Mouse (Mus musculus) intestine, postnatal 0 days (tissue): ENCODE measurements at regions not wholly inside any gene's neighbourhood (a gene's known extent, or its start where the extent isn't known, plus 50 kb on each side); places are given as distances from the start of the nearest gene placed in this dataset.

Experiments used
- ATAC-seq: fragments of 200-750 bp; cut with Nextera tagmentation; 2 replicates; pipeline ENCODE4 v1.8.0; 2017; ENCODE audit warnings: mild to moderate bottlenecking, moderate TSS enrichment, moderate library complexity
- H3K27ac ChIP-seq: fragments of 300-500 bp; sonication (generic); 2 replicates; pipeline ENCODE4 v1.5.1; 2014; ENCODE audit warnings: mild to moderate bottlenecking, low read depth, low read length, moderate library complexity
- H3K27me3 ChIP-seq: fragments of 300-500 bp; sonication (generic); replicated peaks from 2 replicates; pipeline ENCODE4 v1.6.1; 2014; ENCODE audit warnings: low read length, mixed read lengths; ENCODE audit not compliant: control insufficient read depth, insufficient read depth
- H3K36me3 ChIP-seq: fragments of 300-500 bp; sonication (generic); 2 replicates; pipeline ENCODE4 v1.6.1; 2014; ENCODE audit warnings: mild to moderate bottlenecking, moderate library complexity; ENCODE audit not compliant: control insufficient read depth, insufficient read depth
- H3K4me1 ChIP-seq: fragments of 300-500 bp; sonication (generic); replicated peaks from 2 replicates; pipeline ENCODE4 v1.6.1; 2014; ENCODE audit warnings: antibody characterized with exemption, low read length, mixed read lengths; ENCODE audit not compliant: control insufficient read depth, insufficient read depth
- H3K4me2 ChIP-seq: fragments of 300-500 bp; sonication (generic); replicated peaks from 2 replicates; pipeline ENCODE4 v1.6.1; 2014; ENCODE audit warnings: low read depth, mild to moderate bottlenecking, moderate library complexity
- H3K4me3 ChIP-seq: fragments of 300-500 bp; sonication (generic); 2 replicates; pipeline ENCODE4 v1.5.1; 2014; ENCODE audit warnings: low read depth, low read length
- H3K9ac ChIP-seq: fragments of 300-500 bp; sonication (generic); 2 replicates; pipeline ENCODE4 v1.6.1; 2014; ENCODE audit warnings: mild to moderate bottlenecking, low read depth, low read length
- H3K9me3 ChIP-seq: fragments of 300-500 bp; sonication (generic); 2 replicates; pipeline ENCODE4 v1.6.1; 2016; ENCODE audit warnings: mixed run types; ENCODE audit not compliant: control insufficient read depth
- CTCF ChIP-seq: sonication (generic); IDR thresholded peaks from 2 replicates; pipeline ENCODE4 v1.5.1; 2016; ENCODE audit warnings: low read depth, mild to moderate bottlenecking, control low read depth, antibody characterized with exemption, moderate library complexity
- WGBS: fragments of 180-500 bp; shearing (Covaris S2); extraction: QIAGEN DNeasy Blood & Tissue Kit; methylation state at CpG from one replicate; pipeline ENCODE4 v1.1.7; 2014; 5-methylcytosine and 5-hydroxymethylcytosine counted together

GRCm38 (mm10) chr19:51102411-51102810 lies 424.0 kb upstream of the Sorcs1 start:
- Histone ChIP-seq H3K4me3 (no peak overlapping the region), H3K4me2 (no peak overlapping the region), H3K9me3 (no peaks in the 10 kb centered on the region), H3K4me1 (no peaks in the 10 kb centered on the region), H3K27ac (no peak overlapping the region), H3K36me3 (no peaks in the 10 kb centered on the region), H3K9ac (no peak overlapping the region), H3K27me3 (no peaks in the 10 kb centered on the region)
- 91% methylated on average over 3 of the region's 3 CpGs for WGBS
- TF ChIP-seq CTCF: no peak
- ATAC-seq: no peak

GRCm38 (mm10) chr19:51074762-51075161 lies 396.3 kb upstream of the Sorcs1 start:
- Histone ChIP-seq H3K36me3 (no peaks in the 10 kb centered on the region), H3K27ac (no peak overlapping the region), H3K4me3 (no peak overlapping the region), H3K27me3 (no peaks in the 10 kb centered on the region), H3K4me2 (no peak overlapping the region), H3K9me3 (no peaks in the 10 kb centered on the region), H3K9ac (no peak overlapping the region), H3K4me1 (no peaks in the 10 kb centered on the region)
- TF ChIP-seq CTCF: no peak
- ATAC-seq: no peak
- WGBS: 63% methylated on average over 4 of the region's 4 CpGs

- Histone ChIP-seq H3K27me3 (no peaks in the 10 kb centered on the region), H3K4me3 (no peak overlapping the region), H3K4me1 (no peaks in the 10 kb centered on the region), H3K9ac (no peak overlapping the region), H3K9me3 (no peaks in the 10 kb centered on the region), H3K36me3 (no peaks in the 10 kb centered on the region), H3K27ac (no peak overlapping the region), H3K4me2 (no peak overlapping the region)
- 64% methylated on average over 5 of the region's 5 CpGs for WGBS
- ATAC-seq: no peak
- no peak for TF ChIP-seq CTCF
Measured at GRCm38 (mm10) chr19:51059961-51060665, 381.7 kb upstream of the Sorcs1 start.

GRCm38 (mm10) chr19:51043544-51043943 lies 365.1 kb upstream of the Sorcs1 start:
- peak; percentile 71 for ATAC-seq
- no peaks in the 10 kb centered on the region for H3K36me3 ChIP-seq
- H3K27ac ChIP-seq: no peak overlapping the region
- H3K9me3 ChIP-seq: no peaks in the 10 kb centered on the region
- no peaks in the 10 kb centered on the region for H3K4me1 ChIP-seq
- H3K4me3 ChIP-seq: no peak overlapping the region
- H3K27me3 ChIP-seq: no peaks in the 10 kb centered on the region
- H3K9ac ChIP-seq: no peak overlapping the region
- WGBS: 73% methylated on average over 3 of the region's 3 CpGs
- no peak for TF ChIP-seq CTCF
- no peak overlapping the region for H3K4me2 ChIP-seq

GRCm38 (mm10) chr19:50994471-50994870 lies 316.0 kb upstream of the Sorcs1 start:
- H3K4me3 ChIP-seq: no peak overlapping the region
- H3K36me3 ChIP-seq: no peaks in the 10 kb centered on the region
- H3K4me1 ChIP-seq: no peaks in the 10 kb centered on the region
- no peak overlapping the region for H3K4me2 ChIP-seq
- no peak for TF ChIP-seq CTCF
- H3K9me3 ChIP-seq: no peaks in the 10 kb centered on the region
- H3K27me3 ChIP-seq: no peaks in the 10 kb centered on the region
- no peak for ATAC-seq
- no peak overlapping the region for H3K9ac ChIP-seq
- no peak overlapping the region for H3K27ac ChIP-seq

- no peak overlapping the region for H3K27ac ChIP-seq
- H3K4me2 ChIP-seq: no peak overlapping the region
- H3K27me3 ChIP-seq: no peaks in the 10 kb centered on the region
- no peak overlapping the region for H3K9ac ChIP-seq
- H3K9me3 ChIP-seq: no peaks in the 10 kb centered on the region
- no peak overlapping the region for H3K4me3 ChIP-seq
- no peak for ATAC-seq
- WGBS: 52% methylated on average over 1 of the region's 1 CpGs
- no peaks in the 10 kb centered on the region for H3K36me3 ChIP-seq
- no peaks in the 10 kb centered on the region for H3K4me1 ChIP-seq
- no peak for TF ChIP-seq CTCF
Measured at GRCm38 (mm10) chr19:50971066-50971465, 292.6 kb upstream of the Sorcs1 start.

GRCm38 (mm10) chr19:50961910-50962309 lies 283.5 kb upstream of the Sorcs1 start:
- no peak overlapping the region for H3K9ac ChIP-seq
- H3K4me3 ChIP-seq: no peak overlapping the region
- no peaks in the 10 kb centered on the region for H3K9me3 ChIP-seq
- no peaks in the 10 kb centered on the region for H3K27me3 ChIP-seq
- WGBS: 35% methylated on average over 8 of the region's 8 CpGs
- H3K4me2 ChIP-seq: no peak overlapping the region
- no peaks in the 10 kb centered on the region for H3K4me1 ChIP-seq
- no peaks in the 10 kb centered on the region for H3K36me3 ChIP-seq
- H3K27ac ChIP-seq: no peak overlapping the region
- TF ChIP-seq CTCF: no peak
- ATAC-seq: no peak
